Mouse (Mus musculus) heart, embryonic 10.5 days (tissue): ENCODE measurements at regions not wholly inside any gene's neighbourhood (a gene's known extent, or its start where the extent isn't known, plus 50 kb on each side); places are given as distances from the start of the nearest gene placed in this dataset.
A peak's percentile ranks its signal among the peaks of the same experiment; 100 is the strongest.

Experiments
- DNase-seq: peaks from one replicate; pipeline ENCODE4 v3.0.0-alpha.2; 2017; ENCODE audit warnings: low spot score
- H3K27ac ChIP-seq: fragments of 300-500 bp; sonication (generic); 2 replicates; pipeline ENCODE4 v1.5.1; 2016; ENCODE audit warnings: mild to moderate bottlenecking
- H3K27me3 ChIP-seq: fragments of 300-500 bp; sonication (generic); 2 replicates; pipeline ENCODE4 v1.6.1; 2016; ENCODE audit warnings: mild to moderate bottlenecking; ENCODE audit not compliant: poor library complexity, insufficient read depth, severe bottlenecking
- H3K36me3 ChIP-seq: fragments of 300-500 bp; sonication (generic); 2 replicates; pipeline ENCODE4 v1.6.1; 2016; ENCODE audit warnings: mild to moderate bottlenecking, moderate library complexity
- H3K4me1 ChIP-seq: fragments of 300-500 bp; sonication (generic); 2 replicates; pipeline ENCODE4 v1.6.1; 2016; ENCODE audit warnings: mild to moderate bottlenecking
- H3K4me3 ChIP-seq: fragments of 300-500 bp; sonication (generic); 2 replicates; pipeline ENCODE4 v1.5.1; 2016; ENCODE audit warnings: mild to moderate bottlenecking, moderate library complexity
- H3K9me3 ChIP-seq: fragments of 300-500 bp; sonication (generic); 2 replicates; pipeline ENCODE4 v1.6.1; 2016; ENCODE audit warnings: mild to moderate bottlenecking, moderate library complexity
- WGBS: fragments of 180-500 bp; shearing (Covaris S2); methylation state at CpG from one replicate; pipeline ENCODE4 v1.1.7; 2016; 5-methylcytosine and 5-hydroxymethylcytosine counted together

- peaks cover 91% of the 10 kb centered on the region for H3K4me1 ChIP-seq
- H3K4me3 ChIP-seq = no peak overlapping the region
Measured at GRCm38 (mm10) chr14:25402409-25402808, 56.6 kb upstream of the Zmiz1 start.

GRCm38 (mm10) chr14:25405191-25405590 lies 53.8 kb upstream of the Zmiz1 start:
- no peaks in the 10 kb centered on the region for H3K36me3 ChIP-seq
- H3K4me1 ChIP-seq = peaks cover 74% of the 10 kb centered on the region
- WGBS = 65% methylated on average over 4 of the region's 4 CpGs
- no peak overlapping the region for H3K4me3 ChIP-seq
- no peaks in the 10 kb centered on the region for H3K27me3 ChIP-seq
- H3K9me3 ChIP-seq = no peaks in the 10 kb centered on the region
- peak overlapping the region; percentile 67 for H3K27ac ChIP-seq
- DNase-seq = no peak

More at GRCm38 (mm10) chr14:25402409-25402808, 56.6 kb upstream of the Zmiz1 start:
- Histone ChIP-seq H3K9me3 (no peaks in the 10 kb centered on the region), H3K36me3 (no peaks in the 10 kb centered on the region), H3K27ac (peak overlapping the region; percentile 87), H3K27me3 (no peaks in the 10 kb centered on the region)
- WGBS = 64% methylated on average over 1 of the region's 1 CpGs
- no peak for DNase-seq

- Histone ChIP-seq H3K9me3 (no peaks in the 10 kb centered on the region), H3K36me3 (no peaks in the 10 kb centered on the region), H3K27ac (0 out of 2 replicates have a peak overlapping the region, but pooled peaks have one; percentile 13), H3K27me3 (no peaks in the 10 kb centered on the region), H3K4me3 (no peak overlapping the region), H3K4me1 (peaks cover 66% of the 10 kb centered on the region)
- WGBS = 95% methylated on average over 3 of the region's 3 CpGs
- DNase-seq = no peak
Measured at GRCm38 (mm10) chr14:25406059-25406458, 52.9 kb upstream of the Zmiz1 start.

- H3K27me3 ChIP-seq = no peaks in the 10 kb centered on the region
- WGBS = 91% methylated on average over 6 of the region's 6 CpGs
- H3K36me3 ChIP-seq = no peaks in the 10 kb centered on the region
- H3K27ac ChIP-seq = peak overlapping the region; percentile 24; the same call in 1 of the 2 replicates
- DNase-seq = no peak
- H3K9me3 ChIP-seq = no peaks in the 10 kb centered on the region
- no peak overlapping the region for H3K4me3 ChIP-seq
- H3K4me1 ChIP-seq = peaks cover 61% of the 10 kb centered on the region
Measured at GRCm38 (mm10) chr14:25406613-25407012, 52.4 kb upstream of the Zmiz1 start.

GRCm38 (mm10) chr14:25407111-25407510 lies 51.9 kb upstream of the Zmiz1 start:
- Histone ChIP-seq H3K4me3 (no peak overlapping the region), H3K27me3 (no peaks in the 10 kb centered on the region), H3K36me3 (no peaks in the 10 kb centered on the region), H3K9me3 (no peaks in the 10 kb centered on the region), H3K27ac (peak overlapping the region; percentile 24; the same call in 1 of the 2 replicates), H3K4me1 (peaks cover 56% of the 10 kb centered on the region)
- WGBS = 69% methylated on average over 7 of the region's 7 CpGs
- no peak for DNase-seq
